Mouse (Mus musculus) CH12.LX (cell line): Measurements from ENCODE around the gene Bmf. TPM values are rescaled to one million over a fixed set of nuclear protein-coding genes. Genes with fewer than 3 reads are reported as not detected.

Source experiments
- DNase-seq: peaks from one replicate; pipeline ENCODE4 v3.0.0-alpha.2; 2013; ENCODE audit errors: extremely low read depth
- H3K27ac ChIP-seq: 2 replicates; pipeline ENCODE4 v1.5.1; 2012; ENCODE audit warnings: low read depth, mild to moderate bottlenecking, control low read depth, moderate library complexity; ENCODE audit not compliant: insufficient read depth
- H3K27me3 ChIP-seq: replicated peaks from 2 replicates; pipeline ENCODE3; 2012; ENCODE audit warnings: inconsistent platforms
- H3K36me3 ChIP-seq, 2 experiments: replicated peaks in 1 of 2; 2 replicates each; pipeline versions ENCODE3 to v1.6.1; 2012; ENCODE audit warnings: inconsistent platforms in 1 of 2, low read length in 1 of 2, mild to moderate bottlenecking in 1 of 2, mixed read lengths in 1 of 2, moderate library complexity in 1 of 2; ENCODE audit not compliant: control insufficient read depth in 1 of 2, insufficient read depth in 1 of 2
- H3K4me1 ChIP-seq, 2 experiments: 2 replicates each; pipeline ENCODE4 v1.6.1; 2012; ENCODE audit warnings: inconsistent platforms in 1 of 2, moderate library complexity in 1 of 2; ENCODE audit not compliant: insufficient read depth in 2 of 2, control insufficient read depth in 1 of 2
- H3K4me2 ChIP-seq: 2 replicates; pipeline ENCODE4 v1.6.1; 2012; ENCODE audit warnings: low read depth, mild to moderate bottlenecking, control low read depth; ENCODE audit not compliant: poor library complexity, insufficient read depth, severe bottlenecking
- H3K4me3 ChIP-seq, 3 experiments: fragments of 150-350 bp in 1 of 3; sonication (generic) in 1 of 3; replicated peaks in 1 of 3; 2 replicates each; pipeline versions ENCODE3 to v1.5.1; 2011 to 2012; ENCODE audit warnings: low read depth in 2 of 3, low read length in 2 of 3, mild to moderate bottlenecking in 2 of 3, moderate library complexity in 2 of 3, control low read depth in 1 of 3, improper control_type of control experiment in 1 of 3, inconsistent platforms in 1 of 3, mixed read lengths in 1 of 3; ENCODE audit not compliant: poor library complexity in 1 of 3
- H3K79me2 ChIP-seq: replicated peaks from 2 replicates; pipeline ENCODE4 v1.6.1; 2012; ENCODE audit warnings: mild to moderate bottlenecking, moderate library complexity; ENCODE audit not compliant: control insufficient read depth, poor library complexity, insufficient read depth, severe bottlenecking; ENCODE audit errors: extremely low read depth
- H3K9ac ChIP-seq: 2 replicates; pipeline ENCODE4 v1.6.1; 2012; ENCODE audit warnings: low read depth, mild to moderate bottlenecking, control low read depth, moderate library complexity; ENCODE audit not compliant: insufficient read depth
- H3K9me3 ChIP-seq: replicated peaks from 2 replicates; pipeline ENCODE3; 2012; ENCODE audit warnings: low read length, inconsistent platforms, mixed read lengths
- BHLHE40 ChIP-seq: IDR thresholded peaks from 2 replicates; pipeline ENCODE4 v1.6.1; 2011; ENCODE audit warnings: mild to moderate bottlenecking, low read depth, low read length, improper control_type of control experiment
- CHD1 ChIP-seq: IDR thresholded peaks from 2 replicates; pipeline ENCODE4 v1.6.1; 2012; ENCODE audit warnings: low read depth, low read length, improper control_type of control experiment, inconsistent platforms
- CHD2 ChIP-seq: IDR thresholded peaks from 2 replicates; pipeline ENCODE4 v1.6.1; 2011; ENCODE audit warnings: low read length, improper control_type of control experiment
- CTCF ChIP-seq, 2 experiments: IDR thresholded peaks in 1 of 2; conservative IDR thresholded peaks in 1 of 2; 2 replicates each; pipeline ENCODE4 v1.5.1; 2011 to 2012; ENCODE audit warnings: low read depth in 2 of 2, low read length in 2 of 2, improper control_type of control experiment in 1 of 2, inconsistent platforms in 1 of 2, mild to moderate bottlenecking in 1 of 2, moderate library complexity in 1 of 2
- ELF1 ChIP-seq: IDR thresholded peaks from 2 replicates; pipeline ENCODE4 v1.6.1; 2014; ENCODE audit warnings: low read depth, mild to moderate bottlenecking, inconsistent platforms, low read length, improper control_type of control experiment
- EP300 ChIP-seq: IDR thresholded peaks from 2 replicates; pipeline ENCODE4 v1.6.1; 2011; ENCODE audit warnings: low read length, improper control_type of control experiment
- GABPA ChIP-seq: IDR thresholded peaks from 2 replicates; pipeline ENCODE4 v1.6.1; 2012; ENCODE audit warnings: low read depth, low read length, improper control_type of control experiment, inconsistent platforms; ENCODE audit not compliant: insufficient replicate concordance
- HCFC1 ChIP-seq: IDR thresholded peaks from 2 replicates; pipeline ENCODE4 v1.6.1; 2012; ENCODE audit warnings: low read depth, mild to moderate bottlenecking, inconsistent platforms, low read length, improper control_type of control experiment
- IRF4 ChIP-seq: IDR thresholded peaks from 2 replicates; pipeline ENCODE4 v1.6.1; 2014; ENCODE audit warnings: low read depth, mild to moderate bottlenecking, inconsistent platforms, low read length, improper control_type of control experiment
- JUN ChIP-seq: IDR thresholded peaks from 2 replicates; pipeline ENCODE4 v1.6.1; 2011; ENCODE audit warnings: low read depth, mild to moderate bottlenecking, low read length, improper control_type of control experiment, moderate library complexity; ENCODE audit not compliant: insufficient read depth
- JUND ChIP-seq: conservative IDR thresholded peaks from 2 replicates; pipeline ENCODE4 v1.6.1; 2011; ENCODE audit warnings: low read depth, low read length, improper control_type of control experiment
- MAX ChIP-seq: IDR thresholded peaks from 2 replicates; pipeline ENCODE4 v1.6.1; 2011; ENCODE audit warnings: low read length, improper control_type of control experiment
- MAZ ChIP-seq: IDR thresholded peaks from 2 replicates; pipeline ENCODE4 v1.6.1; 2012; ENCODE audit warnings: low read depth, mild to moderate bottlenecking, inconsistent platforms, low read length, improper control_type of control experiment, moderate library complexity
- MEF2A ChIP-seq: IDR thresholded peaks from 2 replicates; pipeline ENCODE4 v1.6.1; 2014; ENCODE audit warnings: low read depth, mild to moderate bottlenecking, inconsistent platforms, low read length, improper control_type of control experiment, borderline replicate concordance
- MXI1 ChIP-seq: IDR thresholded peaks from 2 replicates; pipeline ENCODE4 v1.6.1; 2011; ENCODE audit warnings: mild to moderate bottlenecking, low read depth, low read length, improper control_type of control experiment
- NELFE ChIP-seq: IDR thresholded peaks from 2 replicates; pipeline ENCODE4 v1.6.1; 2011; ENCODE audit warnings: low read depth, low read length, improper control_type of control experiment
- PAX5 ChIP-seq: IDR thresholded peaks from 2 replicates; pipeline ENCODE4 v1.6.1; 2012; ENCODE audit warnings: low read length, inconsistent platforms, mixed read lengths
- POLR2A ChIP-seq: IDR thresholded peaks from 2 replicates; pipeline ENCODE4 v1.6.1; 2011; ENCODE audit warnings: low read depth, mild to moderate bottlenecking, improper control_type of control experiment, low read length
- RAD21 ChIP-seq: IDR thresholded peaks from 2 replicates; pipeline ENCODE4 v1.6.1; 2011; ENCODE audit warnings: low read depth, mild to moderate bottlenecking, low read length, improper control_type of control experiment, moderate library complexity
- SMC3 ChIP-seq: IDR thresholded peaks from 2 replicates; pipeline ENCODE4 v1.6.1; 2011; ENCODE audit warnings: low read depth, low read length, improper control_type of control experiment
- TCF12 ChIP-seq: IDR thresholded peaks from 2 replicates; pipeline ENCODE4 v1.6.1; 2014; ENCODE audit warnings: low read depth, mild to moderate bottlenecking, inconsistent platforms, low read length, improper control_type of control experiment
- UBTF ChIP-seq: IDR thresholded peaks from 2 replicates; pipeline ENCODE4 v1.6.1; 2012; ENCODE audit warnings: low read depth, mild to moderate bottlenecking, inconsistent platforms, low read length, improper control_type of control experiment, moderate library complexity
- USF2 ChIP-seq: conservative IDR thresholded peaks from 2 replicates; pipeline ENCODE4 v1.6.1; 2011; ENCODE audit warnings: low read depth, low read length, improper control_type of control experiment
- ZC3H11A ChIP-seq: IDR thresholded peaks from 2 replicates; pipeline ENCODE4 v1.6.1; 2012; ENCODE audit warnings: low read depth, mild to moderate bottlenecking, inconsistent platforms, low read length, improper control_type of control experiment
- ZKSCAN1 ChIP-seq: IDR thresholded peaks from 2 replicates; pipeline ENCODE4 v1.6.1; 2012; ENCODE audit warnings: low read depth, inconsistent platforms, low read length, improper control_type of control experiment, borderline replicate concordance
- ZMIZ1 ChIP-seq: IDR thresholded peaks from 2 replicates; pipeline ENCODE4 v1.6.1; 2012; ENCODE audit warnings: low read depth, mild to moderate bottlenecking, inconsistent platforms, low read length, improper control_type of control experiment
- dilution Hi-C: fragments of 300-500 bp; cut with MboI; formaldehyde crosslinking; loops from 2 replicates; pipeline ENCODE4 v1.14.3; 2020; ENCODE audit warnings: low sequenced_read_pairs; ENCODE audit not compliant: extremely low pct_unique_long_range_greater_than_20kb, extremely low pct_ligation_motif_present
- in situ Hi-C: fragments of 300-500 bp; cut with MboI; formaldehyde crosslinking; loops from 3 replicates; pipeline ENCODE4 v1.14.3; 2019; ENCODE audit warnings: low sequenced_read_pairs, low pct_ligation_motif_present, low pct_unique_long_range_greater_than_20kb, mixed read lengths
- polyA plus RNA-seq: library from polyadenylated mRNA; unstranded; fragments of >175 nt; gene quantifications from 2 replicates; pipeline ENCODE4 v1.2.1, GENCODE M21; 2012; ENCODE audit warnings: low read depth; ENCODE audit not compliant: insufficient read length
- total RNA-seq, 2 experiments: library from RNA; depleted of rRNA; stranded (reverse); fragments of 300-350 nt in 1 of 2; fragments of >200 nt in 1 of 2; gene quantifications; 2 replicates each; pipeline ENCODE4 v1.2.3; 2012 to 2014

The Bmf gene
- total and polyA plus RNA-seq, 3 experiments, result 1.4 to 5.6 (median 2.6) TPM

DNA sequence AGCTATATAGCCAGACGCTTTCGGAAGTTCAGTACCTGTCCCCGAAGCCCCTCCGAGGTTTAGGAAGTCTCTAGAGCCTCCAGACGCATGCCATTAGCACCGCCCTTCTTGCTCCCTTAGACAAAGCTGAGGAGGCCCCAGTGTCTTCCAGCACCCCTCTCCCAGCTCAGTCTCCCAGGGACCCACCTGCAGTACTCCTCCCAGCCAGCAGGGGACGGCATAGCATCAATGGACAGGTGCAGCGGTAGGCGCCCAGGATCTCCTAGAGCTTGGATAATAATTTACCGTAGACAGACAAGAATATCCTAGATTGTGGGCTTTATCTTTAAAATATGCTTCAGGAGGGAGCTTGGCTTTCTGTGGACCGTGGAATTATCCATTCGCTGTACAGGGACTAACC, 62.6 kb downstream of the Bmf start:
- TF ChIP-seq RAD21 (peak; percentile 97), ZC3H11A (peak; percentile 87), SMC3 (peak; percentile 98), USF2 (no peak), MXI1 (no peak), JUND (no peak), NELFE (peak; percentile 47; the same call in 1 of the 2 replicates), PAX5 (no peak), ZMIZ1 (no peak), GABPA (no peak), UBTF (no peak), ELF1 (no peak), HCFC1 (no peak), CTCF (conservative IDR thresholded peaks at IDR 0.05 in 1 of 2, IDR thresholded peaks at IDR 0.05 in 1 of 2; ENCODE audit: low read depth in 2 of 2, low read length in 2 of 2) (peak; percentile 96 to 99), JUN (no peak)
- in situ Hi-C loops (loop anchor here (5.0 to 25.0 kb wide), 4 partner anchors 55 to 400 kb away; partner anchors contain the start of genes Inafm2 and Plcb2), dilution Hi-C loops (no loop called here)
- Histone ChIP-seq H3K4me3 (no peak overlapping the region), H3K27me3 (no peaks in the 10 kb centered on the region), H3K79me2 (no peaks in the 10 kb centered on the region), H3K9ac (no peak overlapping the region), H3K27ac (no peak overlapping the region), H3K4me2 (no peak overlapping the region), H3K36me3 (no peaks in the 10 kb centered on the region), H3K4me1 (peaks cover 20 to 44% of the 10 kb centered on the region in 2 experiments), H3K9me3 (peaks cover 11% of the 10 kb centered on the region)
- DNase-seq, result peak; percentile 56

DNA sequence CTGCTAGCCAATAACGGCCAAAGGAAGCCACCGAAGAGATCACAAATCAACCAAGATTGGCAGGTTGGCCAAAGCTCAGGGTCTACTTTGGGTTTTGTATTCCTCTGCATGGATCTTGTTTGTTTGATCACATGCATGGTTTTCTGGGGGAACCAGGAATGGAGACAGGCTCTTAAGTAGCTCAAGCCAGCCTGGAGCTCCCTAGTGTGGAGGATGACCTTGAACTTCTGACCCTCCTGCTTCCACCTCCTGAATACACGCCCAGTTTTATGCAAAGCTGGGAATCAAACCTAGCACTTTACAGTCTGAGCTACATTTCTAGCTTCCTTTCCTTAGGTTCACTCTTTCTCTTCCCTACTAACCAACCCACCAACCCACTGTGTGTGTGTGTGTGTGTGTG, 64.1 kb downstream of the Bmf start:
- no peaks in the 10 kb centered on the region for H3K79me2 ChIP-seq
- no peak overlapping the region for H3K27ac ChIP-seq
- H3K36me3 ChIP-seq, result no peaks in the 10 kb centered on the region
- dilution Hi-C loops, result no loop called here
- no peak overlapping the region for H3K9ac ChIP-seq
- peaks cover 11% of the 10 kb centered on the region for H3K9me3 ChIP-seq
- no peak for TF ChIP-seq PAX5
- no peak for TF ChIP-seq USF2
- no peak for TF ChIP-seq CTCF (conservative IDR thresholded peaks at IDR 0.05 in 1 of 2, IDR thresholded peaks at IDR 0.05 in 1 of 2; ENCODE audit: low read depth in 2 of 2, low read length in 2 of 2)
- no peak for TF ChIP-seq IRF4
- no peak for TF ChIP-seq POLR2A
- no peak for TF ChIP-seq CHD2
- TF ChIP-seq MEF2A, result no peak
- TF ChIP-seq NELFE, result no peak
- no peak for TF ChIP-seq EP300
- TF ChIP-seq RAD21, result no peak
- no peak for TF ChIP-seq SMC3
- no peak for TF ChIP-seq UBTF
- no peak for TF ChIP-seq MAX
- no peak for TF ChIP-seq ZMIZ1
- no peak for TF ChIP-seq ZKSCAN1
- TF ChIP-seq BHLHE40, result no peak
- no peak for TF ChIP-seq HCFC1
- TF ChIP-seq TCF12, result no peak
- TF ChIP-seq MAZ, result no peak
- no peak for TF ChIP-seq CHD1
- no peak overlapping the region for H3K4me3 ChIP-seq
- DNase-seq, result no peak
- no peak overlapping the region for H3K4me2 ChIP-seq
- H3K4me1 ChIP-seq, result peaks cover 8 to 30% of the 10 kb centered on the region in 2 experiments
- no peaks in the 10 kb centered on the region for H3K27me3 ChIP-seq
- in situ Hi-C loops, result loop anchor here (5.0 to 25.0 kb wide), 4 partner anchors 57 to 402 kb away; partner anchors contain the start of genes Inafm2 and Plcb2
